Mouse (Mus musculus) liver, postnatal 0 days (tissue): Measurements from ENCODE around the gene Atp8a2.

Experiments
- CTCF ChIP-seq: sonication (generic); IDR thresholded peaks from 2 replicates; pipeline ENCODE4 v1.5.1; 2016; ENCODE audit warnings: antibody characterized with exemption, low read depth
- EP300 ChIP-seq: IDR thresholded peaks from 2 replicates; pipeline ENCODE4 v1.6.1; 2016; ENCODE audit warnings: antibody characterized with exemption, low read depth, mild to moderate bottlenecking

DNA sequence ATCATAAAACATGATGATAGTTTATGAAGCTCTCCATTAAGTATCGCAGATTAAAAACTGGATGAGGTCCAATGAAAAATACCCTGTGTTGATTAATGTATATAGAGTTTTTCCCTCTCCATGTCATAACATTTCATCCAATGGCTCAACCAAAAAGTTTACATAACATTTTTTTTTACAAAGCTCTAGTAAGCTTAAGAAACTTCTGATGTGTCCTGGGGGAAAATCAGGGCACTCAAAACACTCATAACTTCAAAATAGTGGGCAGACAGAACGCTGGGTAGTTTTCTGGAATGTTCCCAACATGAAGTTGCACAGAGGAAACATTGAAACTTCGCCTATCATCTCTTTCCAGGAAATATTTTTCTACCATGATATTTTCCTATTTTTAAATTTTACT is 318.7 kb downstream of the Atp8a2 start:
- TF ChIP-seq EP300 (no peak), CTCF (no peak)
